Mouse (Mus musculus) hindbrain, embryonic 16.5 days (tissue): ENCODE results near the gene Theg. TPM values are rescaled to one million over a fixed set of nuclear protein-coding genes. Genes with fewer than 3 reads are reported as not detected.

Source experiments
- ATAC-seq: fragments of 200-750 bp; cut with Nextera tagmentation; 2 replicates; pipeline ENCODE4 v1.8.0; 2017; ENCODE audit warnings: moderate TSS enrichment, moderate library complexity
- H3K27ac ChIP-seq: fragments of 300-500 bp; sonication (generic); 2 replicates; pipeline ENCODE4 v1.5.1; 2014; ENCODE audit warnings: low read depth, mild to moderate bottlenecking, control low read depth, low read length, moderate library complexity
- H3K27me3 ChIP-seq: fragments of 300-500 bp; sonication (generic); replicated peaks from 2 replicates; pipeline ENCODE4 v1.6.1; 2014; ENCODE audit warnings: low read length; ENCODE audit not compliant: control insufficient read depth, insufficient read depth
- H3K36me3 ChIP-seq: fragments of 300-500 bp; sonication (generic); 2 replicates; pipeline ENCODE4 v1.6.1; 2014; ENCODE audit warnings: mild to moderate bottlenecking, low read length, moderate library complexity, mixed read lengths; ENCODE audit not compliant: control insufficient read depth, insufficient read depth
- H3K4me1 ChIP-seq: fragments of 300-500 bp; sonication (generic); 2 replicates; pipeline ENCODE4 v1.6.1; 2014; ENCODE audit warnings: low read depth, low read length; ENCODE audit not compliant: control insufficient read depth, insufficient read depth
- H3K4me2 ChIP-seq: fragments of 300-500 bp; sonication (generic); 2 replicates; pipeline ENCODE4 v1.6.1; 2014; ENCODE audit warnings: mild to moderate bottlenecking, low read length, control low read depth, moderate library complexity
- H3K4me3 ChIP-seq: fragments of 300-500 bp; sonication (generic); 2 replicates; pipeline ENCODE4 v1.5.1; 2014; ENCODE audit warnings: mild to moderate bottlenecking, low read length, control low read depth, moderate library complexity
- H3K9ac ChIP-seq: fragments of 300-500 bp; sonication (generic); 2 replicates; pipeline ENCODE4 v1.6.1; 2014; ENCODE audit warnings: low read depth, mild to moderate bottlenecking, control low read depth, low read length, moderate library complexity
- H3K9me3 ChIP-seq: fragments of 300-500 bp; sonication (generic); 2 replicates; pipeline ENCODE4 v1.6.1; 2014; ENCODE audit warnings: mild to moderate bottlenecking, low read length, moderate library complexity; ENCODE audit not compliant: control insufficient read depth
- WGBS: fragments of 180-500 bp; shearing (Covaris S2); extraction: QIAGEN DNeasy Blood & Tissue Kit; methylation state at CpG from one replicate; pipeline ENCODE4 v1.1.7; 2014; 5-methylcytosine and 5-hydroxymethylcytosine counted together
- polyA plus RNA-seq: library from polyadenylated mRNA; unstranded; fragments of >200 nt; fragmentation: Nextera tagmentation; extraction: Ambion mirVana; gene quantifications from 2 replicates; pipeline ENCODE4 v1.2.1, GENCODE M21; 2015

Theg gene
- polyA plus RNA-seq, 1 experiment from 2014 or later: not detected

DNA sequence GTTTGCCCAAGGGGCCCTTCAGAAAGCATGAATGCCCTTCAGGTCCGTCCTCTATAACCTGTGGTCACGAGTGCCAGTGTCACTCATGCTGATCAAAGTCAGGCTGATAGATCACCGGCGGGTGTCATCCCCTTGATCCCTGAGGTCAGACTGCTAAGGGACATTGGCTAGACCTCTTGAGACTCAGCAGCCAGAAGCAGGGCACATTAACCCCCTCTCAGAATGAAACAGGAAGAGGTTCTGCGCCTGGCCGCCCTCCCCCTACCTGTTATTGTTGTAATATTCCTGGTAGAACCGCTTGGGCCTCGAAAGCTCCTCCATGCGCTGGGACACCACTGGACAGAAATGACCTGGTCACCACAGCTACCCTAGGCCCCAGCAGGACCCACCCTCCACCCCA is 2.7 kb downstream of the Theg start:
- no peak overlapping the region for H3K27ac ChIP-seq
- ATAC-seq: no peak
- no peak overlapping the region for H3K4me2 ChIP-seq
- H3K27me3 ChIP-seq: no peaks in the 10 kb centered on the region
- no peaks in the 10 kb centered on the region for H3K4me1 ChIP-seq
- 80% methylated on average over 9 of the region's 9 CpGs for WGBS
- no peaks in the 10 kb centered on the region for H3K9me3 ChIP-seq
- H3K9ac ChIP-seq: no peak overlapping the region
- no peaks in the 10 kb centered on the region for H3K36me3 ChIP-seq
- no peak overlapping the region for H3K4me3 ChIP-seq

DNA sequence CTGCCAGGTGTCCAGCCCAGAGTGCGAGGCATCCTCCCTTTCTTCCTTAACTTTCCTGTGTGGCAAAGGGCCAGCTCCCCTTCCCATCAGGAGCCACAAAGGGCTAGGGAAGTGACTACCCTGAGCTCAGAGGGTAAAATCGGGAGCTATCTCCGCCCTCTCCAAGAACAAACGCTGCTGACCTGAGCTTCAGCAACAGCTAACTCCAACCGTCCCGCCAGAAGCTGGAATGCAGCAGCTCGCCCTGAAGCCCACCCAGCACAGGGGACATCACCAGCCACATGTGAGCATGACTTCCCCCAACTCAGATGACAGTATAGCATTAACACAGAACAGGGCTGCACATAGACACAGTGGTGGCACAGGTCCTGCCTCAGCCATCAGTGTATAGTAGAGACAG is 3.1 kb downstream of the Theg start:
- Histone ChIP-seq H3K27ac (no peak overlapping the region), H3K27me3 (no peaks in the 10 kb centered on the region), H3K9ac (no peak overlapping the region), H3K4me2 (no peak overlapping the region), H3K4me1 (no peaks in the 10 kb centered on the region), H3K36me3 (no peaks in the 10 kb centered on the region), H3K9me3 (no peaks in the 10 kb centered on the region), H3K4me3 (no peak overlapping the region)
- WGBS: 79% methylated on average over 7 of the region's 7 CpGs
- ATAC-seq: no peak

- ATAC-seq: no peak
- whole genome bisulfite sequencing: 90% methylated on average over 8 of the region's 8 CpGs
- Histone ChIP-seq H3K27ac (no peak overlapping the region), H3K9ac (no peak overlapping the region), H3K36me3 (no peaks in the 10 kb centered on the region), H3K9me3 (no peaks in the 10 kb centered on the region), H3K4me3 (no peak overlapping the region), H3K27me3 (no peaks in the 10 kb centered on the region), H3K4me2 (no peak overlapping the region), H3K4me1 (no peaks in the 10 kb centered on the region)
Measured at GRCm38 (mm10) chr10:79581501-79581900, 5.6 kb downstream of the Theg start.

GRCm38 (mm10) chr10:79580811-79581210 is 6.3 kb downstream of the Theg start:
- no peak overlapping the region for H3K4me2 ChIP-seq
- 39% methylated on average over 6 of the region's 6 CpGs for WGBS
- ATAC-seq: no peak
- no peak overlapping the region for H3K4me3 ChIP-seq
- H3K27ac ChIP-seq: no peak overlapping the region
- no peaks in the 10 kb centered on the region for H3K9me3 ChIP-seq
- H3K27me3 ChIP-seq: no peaks in the 10 kb centered on the region
- H3K9ac ChIP-seq: no peak overlapping the region
- H3K36me3 ChIP-seq: no peaks in the 10 kb centered on the region
- no peaks in the 10 kb centered on the region for H3K4me1 ChIP-seq

GRCm38 (mm10) chr10:79580356-79580755 is 6.8 kb downstream of the Theg start:
- H3K36me3 ChIP-seq: no peaks in the 10 kb centered on the region
- H3K27me3 ChIP-seq: no peaks in the 10 kb centered on the region
- H3K27ac ChIP-seq: no peak overlapping the region
- H3K9me3 ChIP-seq: no peaks in the 10 kb centered on the region
- no peak overlapping the region for H3K4me2 ChIP-seq
- no peaks in the 10 kb centered on the region for H3K4me1 ChIP-seq
- H3K9ac ChIP-seq: no peak overlapping the region
- no peak for ATAC-seq
- 69% methylated on average over 7 of the region's 7 CpGs for WGBS
- H3K4me3 ChIP-seq: no peak overlapping the region

DNA sequence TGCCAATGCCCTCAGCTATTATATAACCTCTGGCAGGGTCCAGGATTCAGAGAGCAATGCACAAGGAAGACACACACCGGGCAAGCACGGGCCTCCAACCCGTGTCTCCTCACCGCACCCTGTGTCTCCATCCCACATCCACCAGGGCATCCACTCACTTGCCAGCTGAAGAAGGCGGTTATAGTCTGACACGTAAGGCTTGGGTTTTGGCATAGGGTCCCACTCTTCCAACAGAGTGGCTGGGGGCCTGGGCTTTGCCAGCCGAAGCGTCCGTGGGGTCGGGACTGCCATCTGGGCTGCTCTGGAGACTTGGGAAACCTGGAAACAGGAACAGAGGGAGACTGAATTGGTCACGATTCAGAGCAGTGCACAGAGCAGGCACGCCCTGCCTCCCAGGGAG is 7.3 kb downstream of the Theg start:
- H3K4me3 ChIP-seq: no peak overlapping the region
- H3K27me3 ChIP-seq: no peaks in the 10 kb centered on the region
- no peak overlapping the region for H3K4me2 ChIP-seq
- H3K36me3 ChIP-seq: no peaks in the 10 kb centered on the region
- no peak overlapping the region for H3K27ac ChIP-seq
- no peak overlapping the region for H3K9ac ChIP-seq
- no peak for ATAC-seq
- no peaks in the 10 kb centered on the region for H3K4me1 ChIP-seq
- 77% methylated on average over 12 of the region's 12 CpGs for WGBS
- no peaks in the 10 kb centered on the region for H3K9me3 ChIP-seq

DNA sequence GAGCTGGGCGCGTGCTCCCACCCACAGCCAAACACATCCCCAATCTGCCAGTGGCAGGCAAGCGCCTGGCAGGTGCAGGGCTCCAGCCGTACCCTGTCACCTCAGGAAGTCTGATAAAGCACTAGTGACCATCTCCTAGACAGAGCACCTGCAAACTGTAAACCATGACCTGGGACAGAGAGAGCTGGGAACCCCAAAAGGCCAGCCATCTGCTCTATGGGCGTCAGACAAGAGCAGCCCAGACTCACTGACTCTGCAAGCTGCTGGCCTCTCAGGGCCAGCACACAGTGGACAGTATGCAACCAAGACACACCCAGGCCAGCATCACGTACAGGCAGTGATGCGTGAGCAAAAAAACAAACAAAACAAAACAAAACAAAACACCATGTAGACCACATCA is 8.2 kb downstream of the Theg start:
- Histone ChIP-seq H3K27me3 (no peaks in the 10 kb centered on the region), H3K4me3 (no peak overlapping the region), H3K9me3 (no peaks in the 10 kb centered on the region), H3K4me2 (no peak overlapping the region), H3K27ac (no peak overlapping the region), H3K4me1 (no peaks in the 10 kb centered on the region), H3K9ac (no peak overlapping the region), H3K36me3 (no peaks in the 10 kb centered on the region)
- ATAC-seq: no peak
- WGBS: 78% methylated on average over 7 of the region's 7 CpGs

DNA sequence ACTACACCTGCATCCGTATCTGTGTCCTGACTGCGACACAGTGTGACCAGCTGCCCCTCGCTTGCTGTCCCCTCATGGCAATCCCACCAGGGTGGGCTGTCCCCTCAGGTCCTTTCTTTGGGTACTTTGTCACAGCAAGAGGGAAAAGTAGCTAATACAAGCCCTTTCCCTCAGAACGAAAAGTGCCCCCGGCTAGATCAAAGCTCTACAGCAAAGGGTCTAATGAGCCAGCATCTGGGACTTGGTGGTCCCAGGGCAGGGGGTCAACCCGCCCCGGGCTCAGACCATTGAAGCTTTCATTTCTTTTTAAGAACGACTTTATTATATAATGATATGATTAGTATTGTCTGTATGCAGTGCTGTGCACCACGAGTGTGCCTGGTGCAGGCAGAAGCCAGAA is 8.9 kb downstream of the Theg start:
- Histone ChIP-seq H3K4me1 (no peaks in the 10 kb centered on the region), H3K4me2 (no peak overlapping the region), H3K9me3 (no peaks in the 10 kb centered on the region), H3K27me3 (no peaks in the 10 kb centered on the region), H3K36me3 (no peaks in the 10 kb centered on the region), H3K4me3 (no peak overlapping the region), H3K27ac (no peak overlapping the region), H3K9ac (no peak overlapping the region)
- no peak for ATAC-seq
- WGBS: 60% methylated on average over 9 of the region's 9 CpGs

DNA sequence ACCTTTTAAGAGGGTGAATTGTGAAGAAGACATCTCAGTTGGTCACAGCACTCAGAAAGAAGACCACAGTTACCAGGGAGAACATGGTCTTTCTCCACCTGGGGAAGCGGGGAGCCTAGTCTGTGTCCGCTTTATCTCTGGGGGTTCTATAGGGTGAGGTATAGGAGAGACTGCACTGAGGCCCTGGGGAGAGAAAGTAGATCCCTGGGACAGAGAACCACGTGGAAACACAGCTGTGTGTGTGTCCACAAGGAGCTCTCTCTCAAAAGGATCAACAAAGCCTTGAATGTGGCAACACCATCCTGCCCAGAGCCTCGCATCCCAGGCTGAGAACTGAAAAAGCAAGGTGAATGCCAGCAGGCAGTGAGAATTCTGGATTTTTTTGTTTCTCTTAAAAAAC is 9.8 kb downstream of the Theg start:
- Histone ChIP-seq H3K27me3 (no peaks in the 10 kb centered on the region), H3K9ac (no peak overlapping the region), H3K4me3 (no peak overlapping the region), H3K4me2 (no peak overlapping the region), H3K4me1 (no peaks in the 10 kb centered on the region), H3K36me3 (no peaks in the 10 kb centered on the region), H3K27ac (no peak overlapping the region), H3K9me3 (no peaks in the 10 kb centered on the region)
- ATAC-seq: no peak
- WGBS: 73% methylated on average over 4 of the region's 4 CpGs

GRCm38 (mm10) chr10:79575754-79576153 is 11.4 kb downstream of the Theg start:
- no peak overlapping the region for H3K4me3 ChIP-seq
- no peaks in the 10 kb centered on the region for H3K36me3 ChIP-seq
- WGBS: 79% methylated on average over 6 of the region's 6 CpGs

More at GRCm38 (mm10) chr10:79575754-79576153, 11.4 kb downstream of the Theg start:
- no peak for ATAC-seq
- Histone ChIP-seq H3K4me1 (no peaks in the 10 kb centered on the region), H3K27me3 (no peaks in the 10 kb centered on the region), H3K9me3 (no peaks in the 10 kb centered on the region), H3K4me2 (no peak overlapping the region), H3K9ac (no peak overlapping the region), H3K27ac (no peak overlapping the region)
